Comparison of ENCODE assay signal across 9 mouse cellular contexts in genomic region chr14:57827284-57827683, GRCm38 (mm10). TPM values are rescaled to one million over a fixed set of nuclear protein-coding genes. Genes with fewer than 3 reads are reported as not detected.
DNase-seq lines count a peak whose midpoint lies in the region; ATAC-seq and TF ChIP-seq lines count a peak whose summit lies in the region.
"Had no signal": no experiment of that assay in that cellular context is flagged by ENCODE, and none has a peak within 500 bp of the region (broad histone marks: within the 10 kb centered on the region; RNA-seq: fewer than 3 reads in every experiment).

No protein-coding gene starts in this region.

- H3K4me2 ChIP-seq in heart, postnatal 0 days (ENCODE audit: low read depth, low read length): peak overlapping the region; percentile 89
- peak overlapping the region; percentile 79 for H3K4me2 ChIP-seq in hindbrain, embryonic 16.5 days (ENCODE audit: low read length)
- H3K4me2 ChIP-seq in myocyte (ENCODE audit: low read depth): peak overlapping the region; percentile 75

- peaks cover 41% of the 10 kb centered on the region for H3K79me2 ChIP-seq in myocyte (ENCODE audit: control insufficient read depth, insufficient read depth)

- H3K9ac ChIP-seq in heart, postnatal 0 days (replicated peaks; ENCODE audit: low read depth, low read length): 0 out of 2 replicates have a peak overlapping the region, but pooled peaks have one; percentile 87
- peak overlapping the region; percentile 95 for H3K9ac ChIP-seq in hindbrain, embryonic 16.5 days (ENCODE audit: low read depth, low read length)

- 67% methylated on average over 1 of the region's 1 CpGs for WGBS in heart, postnatal 0 days
- WGBS in hindbrain, embryonic 16.5 days: 71% methylated on average over 1 of the region's 1 CpGs

- peaks cover 15% of the 10 kb centered on the region for H3K4me1 ChIP-seq in heart, postnatal 0 days (ENCODE audit: control insufficient read depth, insufficient read depth)
- peaks cover 11% of the 10 kb centered on the region for H3K4me1 ChIP-seq in hindbrain, embryonic 16.5 days (ENCODE audit: control insufficient read depth, insufficient read depth, low read depth, low read length)

- intact Hi-C loops in heart, postnatal 10 days (cut with DNase I): loop anchor here (5.0 kb wide), 1 partner anchor 85 kb away; no protein-coding TSS in a partner anchor

- H3ac ChIP-seq in myocyte (ENCODE audit: control insufficient read depth, insufficient read length): no peak overlapping the region

- TF ChIP-seq POLR2A in myocyte (IDR thresholded peaks at IDR 0.05; ENCODE audit: insufficient read length, low read depth): no peak

- H3K4me3 ChIP-seq in heart, postnatal 0 days (ENCODE audit: low read depth, low read length): peak overlapping the region; percentile 91; the same call in 1 of the 2 replicates
- peak overlapping the region; percentile 90 for H3K4me3 ChIP-seq in hindbrain, embryonic 16.5 days (ENCODE audit: low read length)
- peak overlapping the region; percentile 75 for H3K4me3 ChIP-seq in myocyte

- TF ChIP-seq EP300 in heart, postnatal 0 days (IDR thresholded peaks at IDR 0.05; ENCODE audit: low read depth): no peak

- ATAC-seq in heart, postnatal 0 days (ENCODE audit: insufficient read depth, low read depth): no peak
- ATAC-seq in hindbrain, embryonic 16.5 days: no peak

- no peak for TF ChIP-seq CTCF in heart, postnatal 0 days (IDR thresholded peaks at IDR 0.05; ENCODE audit: low read depth)

- DNase-seq in heart, postnatal 0 days (ENCODE audit: low spot score): no peak
- no peak for DNase-seq in heart, postnatal 10 days
- DNase-seq in MN1 (ENCODE audit: low spot score): peak; percentile 23
- no peak for DNase-seq in frontal cortex, postnatal 10 days (ENCODE audit: low spot score in 2 of 2)
- no peak for DNase-seq in frontal cortex, postnatal 14 days (ENCODE audit: low spot score in 2 of 2)
- no peak for DNase-seq in right cerebral cortex, postnatal 14 days
- DNase-seq: kidney, postnatal 4 days had no signal

- H3K9me3 ChIP-seq in heart, postnatal 0 days (replicated peaks; ENCODE audit: control insufficient read depth, low read length): no peaks in the 10 kb centered on the region
- H3K9me3 ChIP-seq in hindbrain, embryonic 16.5 days (ENCODE audit: control insufficient read depth, low read length): no peaks in the 10 kb centered on the region

- H3K27me3 ChIP-seq in heart, postnatal 0 days (ENCODE audit: control insufficient read depth, insufficient read depth, low read length): no peaks in the 10 kb centered on the region
- H3K27me3 ChIP-seq in hindbrain, embryonic 16.5 days (replicated peaks; ENCODE audit: control insufficient read depth, insufficient read depth, low read length): no peaks in the 10 kb centered on the region
- no peaks in the 10 kb centered on the region for H3K27me3 ChIP-seq in myocyte (ENCODE audit: control insufficient read depth, insufficient read depth, insufficient read length)

- H3K27ac ChIP-seq in heart, postnatal 0 days (ENCODE audit: low read depth): no peak overlapping the region
- peak overlapping the region; percentile 9; the same call in 1 of the 2 replicates for H3K27ac ChIP-seq in hindbrain, embryonic 16.5 days (ENCODE audit: low read depth, low read length)

- H3K36me3 ChIP-seq in heart, postnatal 0 days (replicated peaks; ENCODE audit: control insufficient read depth, insufficient read depth, low read length): peaks cover 6% of the 10 kb centered on the region
- H3K36me3 ChIP-seq in hindbrain, embryonic 16.5 days (ENCODE audit: control insufficient read depth, insufficient read depth, low read length): no peaks in the 10 kb centered on the region
- H3K36me3 ChIP-seq in myocyte (ENCODE audit: control insufficient read depth, insufficient read depth): no peaks in the 10 kb centered on the region

TF ChIP-seq in myocyte, 11 proteins besides CTCF, POLR2A, EP300 and RAD21:
- no peak for TF ChIP-seq MYOG (IDR thresholded peaks at IDR 0.05; ENCODE audit: control insufficient read depth in 1 of 3, insufficient read depth in 1 of 3, insufficient read length in 2 of 3, low read depth in 2 of 3)
TF ChIP-seq in myocyte: peak in this region for 0.

RNA-seq across cellular contexts. Expression of gene Mrpl57, which starts 1.2 kb away (rescaled TPM):
- 21.5 and 55.3 TPM in 2 replicates for total RNA-seq in heart, postnatal 0 days (2014; rRNA removed; ENCODE audit: low replicate concordance)
- polyA plus RNA-seq in heart, postnatal 0 days (2015; fragmentation: Nextera tagmentation; extraction: Ambion mirVana): 164 and 166 TPM in 2 replicates
- total RNA-seq in heart, postnatal 10 days (2021): 10 to 100 TPM; 71.2 to 79.6 TPM
- 151 and 162 TPM in 2 replicates for polyA plus RNA-seq in hindbrain, embryonic 16.5 days (2015; fragmentation: Nextera tagmentation; extraction: Ambion mirVana)
- 133 TPM for polyA plus RNA-seq in myocyte (2012; fragmentation: generic; extraction: Trizol)

RNA-seq across cellular contexts. Expression of gene Ska3, which starts 1.3 kb away (rescaled TPM):
- 4.7 and 7.9 TPM in 2 replicates for total RNA-seq in heart, postnatal 0 days (2014; rRNA removed; ENCODE audit: low replicate concordance)
- polyA plus RNA-seq in heart, postnatal 0 days (2015; fragmentation: Nextera tagmentation; extraction: Ambion mirVana): 6.6 and 6.9 TPM in 2 replicates
- 1 to 10 TPM; 2.6 to 2.9 TPM for total RNA-seq in heart, postnatal 10 days (2021)
- 8.0 and 8.7 TPM in 2 replicates for polyA plus RNA-seq in hindbrain, embryonic 16.5 days (2015; fragmentation: Nextera tagmentation; extraction: Ambion mirVana)
- polyA plus RNA-seq in myocyte (2012; fragmentation: generic; extraction: Trizol): 3.8 TPM

RNA-seq across cellular contexts. Expression of gene Sap18, which starts 29.3 kb away (rescaled TPM):
- total RNA-seq in heart, postnatal 0 days (2014; rRNA removed; ENCODE audit: low replicate concordance): 8.4 and 27.7 TPM in 2 replicates
- 9.8 and 10.9 TPM in 2 replicates for polyA plus RNA-seq in heart, postnatal 0 days (2015; fragmentation: Nextera tagmentation; extraction: Ambion mirVana)
- 10 to 100 TPM; 66.5 to 83.0 TPM for total RNA-seq in heart, postnatal 10 days (2021)
- 26.7 and 32.5 TPM in 2 replicates for polyA plus RNA-seq in hindbrain, embryonic 16.5 days (2015; fragmentation: Nextera tagmentation; extraction: Ambion mirVana)
- polyA plus RNA-seq in myocyte (2012; fragmentation: generic; extraction: Trizol): 168 TPM
